Mouse (Mus musculus): ENCODE measurements around the gene Dcdc2b.

DNA sequence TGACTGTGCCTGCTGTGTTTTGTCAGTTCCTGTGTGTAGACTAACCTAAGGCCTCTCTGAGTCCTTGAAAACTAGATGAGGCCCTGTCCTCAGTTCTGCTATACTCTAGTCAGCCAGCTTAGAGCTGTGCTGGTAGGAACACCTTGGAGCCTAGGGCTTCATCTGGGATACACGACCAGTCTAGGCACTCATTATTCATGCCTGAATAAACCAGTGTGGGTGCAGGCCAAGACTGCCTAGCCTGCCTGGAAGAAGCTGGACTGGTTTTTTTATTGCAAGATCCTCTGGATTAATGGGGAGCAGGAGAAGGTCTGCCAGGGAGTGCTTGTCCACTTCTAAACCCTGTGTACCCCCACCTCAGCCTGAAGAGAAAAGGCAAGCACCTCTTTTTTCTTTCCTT lies 27.1 kb downstream of the Dcdc2b start:
- no peak for TF ChIP-seq CTCF (IDR thresholded peaks at IDR 0.05)
- no peak for TF ChIP-seq EP300 (IDR thresholded peaks at IDR 0.05)

All from lung, postnatal 0 days (tissue).